Mouse (Mus musculus): ENCODE measurements around the gene Lnpk. TPM values are rescaled to one million over a fixed set of nuclear protein-coding genes. Genes with fewer than 3 reads are reported as not detected.

Lnpk gene
- total RNA-seq, 2 experiments from 2014 or later, result 70.4 to 78.0 TPM

DNA sequence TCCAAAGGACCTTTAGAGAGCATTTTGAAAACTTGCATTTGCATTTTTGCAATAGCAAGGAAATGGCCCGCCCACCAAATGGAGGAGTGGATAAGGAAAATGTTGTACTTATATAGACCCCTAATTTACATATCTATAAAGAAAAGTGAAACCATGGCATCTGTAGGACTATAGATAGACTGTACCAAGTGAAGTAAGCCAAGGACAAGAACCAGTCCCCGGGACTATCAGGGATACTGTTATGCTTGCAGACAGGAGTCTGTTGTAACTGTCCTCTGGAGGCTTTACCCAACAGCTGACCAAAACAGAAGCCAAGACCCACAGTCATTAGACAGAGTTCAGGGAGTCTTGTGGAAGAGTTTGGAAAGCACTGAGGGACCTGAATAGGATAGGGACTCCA is 78.9 kb downstream of the Lnpk start:
- DNase-seq (ENCODE audit: low spot score in 2 of 2), result peak in 1 of 2 experiments; percentile 18
- intact Hi-C loops (cut with DNase I), result no loop called here

DNA sequence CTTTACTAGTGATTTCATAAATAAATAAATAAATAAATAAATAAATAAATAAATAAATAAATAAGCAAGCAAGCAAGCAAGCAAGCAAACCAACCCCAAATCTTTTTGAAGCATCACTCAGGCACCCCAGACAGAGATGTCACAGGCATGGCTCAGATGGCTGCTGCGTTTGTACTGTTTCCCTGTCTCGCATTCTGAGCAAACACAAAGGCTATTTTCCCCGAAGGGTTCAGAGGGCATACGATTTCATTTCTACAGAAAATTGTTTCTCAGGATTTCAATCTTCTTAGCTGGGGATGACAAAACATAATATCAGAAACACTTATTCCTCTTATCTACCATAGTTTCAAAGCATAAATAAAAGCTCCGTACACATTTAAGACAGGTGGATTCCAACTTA is 81.4 kb downstream of the Lnpk start:
- intact Hi-C loops (cut with DNase I), result no loop called here

DNA sequence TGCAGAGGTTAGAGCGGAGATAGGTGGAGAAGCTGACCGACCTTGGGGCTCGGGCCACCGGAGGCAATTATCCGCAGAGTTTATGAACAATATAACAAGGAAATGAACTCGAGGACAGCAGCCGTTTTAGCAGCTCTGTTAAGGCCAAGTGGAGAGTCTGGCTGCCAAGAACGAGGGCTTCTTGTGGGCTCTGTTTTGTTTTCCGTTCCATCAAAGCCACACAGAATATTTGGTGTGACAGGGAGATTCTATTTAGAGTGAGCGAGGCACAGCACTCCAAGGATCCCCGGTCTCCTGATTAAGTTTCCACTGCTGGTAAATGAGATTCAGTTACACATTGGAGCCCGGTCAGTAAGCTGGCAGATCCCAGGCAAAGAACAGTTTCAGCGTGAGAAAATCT is 87.8 kb downstream of the Lnpk start:
- intact Hi-C loops (cut with DNase I), result no loop called here
- DNase-seq (ENCODE audit: low spot score in 2 of 2), result no peak

More for the DNA sequence above, 81.4 kb downstream of the Lnpk start:
- no peak for DNase-seq (ENCODE audit: low spot score in 2 of 2)

DNA sequence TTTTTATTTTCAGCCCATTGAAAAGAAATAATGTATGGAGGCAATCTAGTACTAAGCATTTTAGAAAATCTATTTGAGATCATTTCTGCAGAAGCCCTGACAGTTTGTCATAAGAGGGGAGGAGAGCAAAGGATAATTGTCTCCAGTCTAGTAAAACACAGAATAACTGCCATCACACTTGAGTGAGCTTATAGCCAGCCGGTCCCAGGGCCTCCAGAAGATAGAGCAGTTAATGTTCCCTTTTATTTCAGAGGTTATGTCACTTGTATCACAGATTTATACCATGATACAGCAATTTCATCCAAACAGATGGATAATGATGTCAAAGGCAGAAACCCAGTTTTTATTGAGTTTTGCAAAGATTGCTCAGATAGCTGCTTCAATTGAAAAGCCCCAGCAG is 89.0 kb downstream of the Lnpk start:
- intact Hi-C loops (cut with DNase I), result no loop called here

DNA sequence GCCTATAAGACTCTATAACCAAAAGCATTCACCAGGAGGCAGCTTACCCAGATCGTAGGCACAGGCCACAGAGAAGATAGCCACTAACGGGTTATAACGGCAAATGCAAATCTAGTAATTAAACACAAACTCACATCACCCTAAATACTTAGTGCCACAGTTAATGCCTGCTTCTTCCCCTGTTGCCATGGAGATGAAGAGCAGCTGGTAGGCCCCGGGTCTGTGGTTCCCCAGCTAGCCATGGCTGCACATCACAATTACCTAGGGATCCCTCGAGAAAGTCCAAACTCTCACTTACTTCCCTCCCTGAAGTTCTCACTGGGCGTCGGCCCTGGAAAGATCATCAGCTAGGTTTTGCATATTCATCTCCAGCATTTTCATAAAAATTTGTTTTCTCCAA is 90.8 kb downstream of the Lnpk start:
- intact Hi-C loops (cut with DNase I), result no loop called here
- no peak for DNase-seq (ENCODE audit: low spot score in 2 of 2)

More for the DNA sequence above, 89.0 kb downstream of the Lnpk start:
- no peak for DNase-seq (ENCODE audit: low spot score in 2 of 2)

DNA sequence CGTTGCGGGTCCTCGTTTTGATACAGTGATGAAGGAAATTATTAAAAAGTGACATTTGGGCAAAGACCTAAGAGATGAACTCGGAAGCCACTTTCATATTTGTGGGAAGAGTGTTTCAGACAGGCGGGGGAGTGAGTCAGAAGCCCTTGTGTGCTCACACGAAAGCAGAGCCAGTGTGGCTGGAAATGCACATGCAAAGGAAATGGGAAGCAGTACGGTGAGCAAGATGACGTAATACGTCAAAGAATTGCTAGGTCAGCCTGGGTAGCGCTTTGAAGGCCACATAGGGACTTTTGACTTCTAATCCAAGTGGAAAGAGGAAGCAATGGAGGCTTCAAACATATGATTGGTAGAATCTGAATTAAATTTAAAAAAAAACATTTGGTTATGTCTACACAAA is 96.6 kb downstream of the Lnpk start:
- intact Hi-C loops (cut with DNase I), result no loop called here

DNA sequence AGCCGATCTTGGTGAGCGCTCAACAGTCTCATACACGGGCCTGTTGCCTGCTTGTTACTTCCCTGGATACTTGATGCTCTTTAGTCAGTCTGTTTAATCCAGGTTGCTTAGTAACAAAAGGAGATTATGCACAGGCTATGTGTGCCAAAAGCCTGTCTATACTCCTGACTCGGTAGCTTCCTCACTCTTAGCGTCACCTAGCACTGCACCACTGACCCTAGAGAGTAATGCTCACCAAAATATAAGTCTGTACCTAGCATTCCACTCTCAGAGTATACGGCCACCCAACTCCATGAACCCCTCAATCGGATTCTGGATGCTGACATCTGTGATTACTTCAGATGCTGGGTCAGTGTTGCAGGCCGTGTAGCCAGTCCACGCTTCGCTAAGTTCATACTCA is 97.1 kb downstream of the Lnpk start:
- intact Hi-C loops (cut with DNase I), result no loop called here
- DNase-seq (ENCODE audit: low spot score in 2 of 2), result no peak

More for the DNA sequence above, 96.6 kb downstream of the Lnpk start:
- DNase-seq (ENCODE audit: low spot score in 2 of 2), result no peak

Other genes starting within 250 kb of the Lnpk start
- gene Evx2, start 80.1 kb upstream of the Lnpk start, total RNA-seq (2021), result not detected
- gene Hoxd13, start 88.9 kb upstream of the Lnpk start, total RNA-seq (2021), result not detected
- not detected for gene Hoxd12, start 95.6 kb upstream of the Lnpk start, total RNA-seq (2021)
- gene Hoxd11, start 100.1 kb upstream of the Lnpk start, total RNA-seq (2021), result not detected
- not detected for gene Hoxd10, start 112.5 kb upstream of the Lnpk start, total RNA-seq (2021)
- not detected for gene Hoxd9, start 118.3 kb upstream of the Lnpk start, total RNA-seq (2021)
- gene Hoxd8, start 125.2 kb upstream of the Lnpk start, total RNA-seq (2021), result not detected
- not detected for gene Hoxd3, start 132.5 kb upstream of the Lnpk start, total RNA-seq (2021)
- not detected for gene Hoxd4, start 132.5 kb upstream of the Lnpk start, total RNA-seq (2021)
- gene Gm28230, start 147.3 kb upstream of the Lnpk start, total RNA-seq (2021), result not detected
- gene Hoxd1, start 183.5 kb upstream of the Lnpk start, total RNA-seq (2021), result not detected
- gene Mtx2, start 246.4 kb upstream of the Lnpk start, total RNA-seq (2021), result 10 to 100 TPM; 45.3 to 45.4 TPM